Mouse (Mus musculus): ENCODE data around the gene Casq2. TPM values are rescaled to one million over a fixed set of nuclear protein-coding genes. Genes with fewer than 3 reads are reported as not detected.

Casq2 gene
- total RNA-seq, 2 experiments from 2014 or later, result 1.2 TPM

DNA sequence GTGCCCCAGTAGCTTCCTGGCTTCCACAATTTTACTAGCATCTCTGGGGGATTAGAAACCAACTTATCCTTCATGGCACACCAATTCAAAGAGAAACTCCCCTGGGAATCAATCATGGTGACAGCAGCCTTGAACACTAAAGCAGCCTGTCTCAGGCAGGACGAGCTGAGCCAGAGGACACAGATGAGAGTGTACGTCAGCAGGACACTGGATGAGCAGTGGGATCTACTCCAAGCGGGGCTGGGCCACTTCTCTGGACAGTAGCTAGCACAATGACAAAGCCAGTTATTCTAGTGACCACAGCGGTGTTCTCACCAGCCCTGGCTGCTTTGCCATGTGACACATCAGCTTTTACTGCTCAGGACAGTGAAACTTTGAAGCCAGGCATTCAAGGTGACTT, 95.0 kb downstream of the Casq2 start:
- intact Hi-C loops (cut with DNase I), result no loop called here
- no peak for DNase-seq (ENCODE audit: low spot score in 2 of 2)

DNA sequence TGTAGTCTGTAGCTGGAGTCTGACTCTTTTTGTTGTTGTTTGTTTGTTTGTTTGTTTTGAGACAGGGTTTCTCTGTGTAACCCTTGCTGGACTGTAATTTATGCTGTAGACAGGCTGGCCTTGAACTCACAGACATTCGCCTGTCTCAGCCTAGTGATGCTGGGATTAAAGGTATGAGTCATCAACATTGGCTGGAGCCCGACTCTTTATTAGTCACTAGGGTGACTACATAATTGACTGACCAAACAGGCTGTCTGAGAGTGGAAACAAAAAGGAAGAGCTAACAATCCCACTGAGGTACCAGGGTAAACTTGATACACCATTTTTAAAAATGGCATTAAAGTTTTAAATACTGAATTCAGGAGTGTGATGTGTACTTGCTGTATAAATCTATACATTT, 96.4 kb downstream of the Casq2 start:
- DNase-seq (ENCODE audit: low spot score in 2 of 2), result no peak
- intact Hi-C loops (cut with DNase I), result no loop called here

DNA sequence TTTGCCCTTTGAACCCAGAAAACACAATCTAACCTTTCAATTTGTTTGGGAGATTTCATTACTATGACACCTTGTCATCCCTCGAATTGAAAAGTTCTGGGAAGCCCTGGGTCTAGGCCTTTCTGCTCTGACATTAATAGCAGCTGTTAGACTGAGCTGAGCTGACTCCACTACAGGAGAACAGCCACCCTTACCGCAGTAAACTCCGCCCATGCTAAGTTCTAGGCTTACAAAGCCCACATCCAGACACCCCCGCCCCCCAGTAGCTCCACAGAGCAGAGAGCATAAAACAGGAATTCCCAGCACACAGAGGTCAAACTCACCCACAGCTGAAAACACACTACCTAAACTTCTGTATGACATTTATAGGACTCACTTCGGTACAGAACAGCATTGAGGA, 98.5 kb downstream of the Casq2 start:
- intact Hi-C loops (cut with DNase I), result no loop called here
- no peak for DNase-seq (ENCODE audit: low spot score in 2 of 2)

DNA sequence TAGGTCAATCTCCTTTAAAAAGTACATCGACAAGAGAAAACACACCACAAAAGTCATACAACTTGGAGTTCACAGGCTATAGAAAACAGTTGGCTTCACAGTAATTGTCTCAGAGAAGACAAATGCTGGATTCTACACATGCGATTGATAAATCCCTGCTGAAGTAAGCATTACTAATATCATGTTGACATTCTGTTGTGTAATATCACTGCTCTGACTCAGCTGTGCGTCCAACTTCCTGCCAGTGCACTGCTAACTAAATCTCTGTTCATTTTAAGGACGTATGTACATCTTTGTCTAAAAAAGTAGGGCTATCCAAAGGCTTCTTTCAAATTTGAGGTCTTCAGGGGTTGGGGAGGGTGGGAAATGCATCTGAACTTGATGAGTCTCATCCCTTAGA, 101.2 kb downstream of the Casq2 start:
- no peak for DNase-seq (ENCODE audit: low spot score in 2 of 2)
- intact Hi-C loops (cut with DNase I), result no loop called here

DNA sequence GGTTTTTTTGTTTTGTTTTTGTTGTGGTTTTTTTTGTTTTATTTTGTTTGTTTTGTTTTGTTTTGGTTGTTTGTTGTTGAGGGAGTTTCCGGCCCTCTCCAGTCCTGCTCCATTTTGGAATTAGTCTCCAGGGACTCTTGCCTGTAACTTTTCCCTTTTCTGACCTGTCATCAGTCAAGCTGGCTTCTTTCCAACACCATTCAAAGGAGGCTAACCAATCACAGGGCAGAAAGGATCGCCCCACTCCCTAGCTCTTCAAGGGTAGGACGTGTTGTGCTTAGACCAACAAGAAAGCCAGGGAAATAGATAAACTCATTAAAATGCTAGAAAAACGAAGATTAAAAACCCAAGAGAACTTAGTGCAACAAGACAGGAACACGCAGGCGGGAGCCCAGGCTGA, 102.8 kb downstream of the Casq2 start:
- intact Hi-C loops (cut with DNase I), result no loop called here
- no peak for DNase-seq (ENCODE audit: low spot score in 2 of 2)

DNA sequence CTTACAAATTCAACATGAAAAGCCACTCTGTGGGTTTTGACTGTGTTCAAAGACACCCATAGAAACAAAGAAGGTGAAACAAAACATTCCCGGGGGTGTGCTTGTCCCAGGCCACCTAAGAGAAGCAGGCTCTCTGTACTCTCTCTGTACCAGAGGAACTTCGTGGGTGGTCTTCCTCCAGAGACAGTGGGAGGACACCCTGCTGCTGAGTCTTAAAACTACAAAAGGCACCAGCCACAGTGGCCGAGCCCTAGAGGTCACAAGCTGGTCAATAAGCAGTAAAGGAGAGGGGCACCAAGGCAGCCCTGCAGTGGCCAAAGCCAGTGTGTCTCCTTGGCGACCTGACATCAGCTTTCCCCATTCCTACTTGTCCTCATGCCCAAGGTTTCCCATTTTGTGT, 103.8 kb downstream of the Casq2 start:
- intact Hi-C loops (cut with DNase I), result no loop called here
- DNase-seq (ENCODE audit: low spot score in 2 of 2), result no peak

DNA sequence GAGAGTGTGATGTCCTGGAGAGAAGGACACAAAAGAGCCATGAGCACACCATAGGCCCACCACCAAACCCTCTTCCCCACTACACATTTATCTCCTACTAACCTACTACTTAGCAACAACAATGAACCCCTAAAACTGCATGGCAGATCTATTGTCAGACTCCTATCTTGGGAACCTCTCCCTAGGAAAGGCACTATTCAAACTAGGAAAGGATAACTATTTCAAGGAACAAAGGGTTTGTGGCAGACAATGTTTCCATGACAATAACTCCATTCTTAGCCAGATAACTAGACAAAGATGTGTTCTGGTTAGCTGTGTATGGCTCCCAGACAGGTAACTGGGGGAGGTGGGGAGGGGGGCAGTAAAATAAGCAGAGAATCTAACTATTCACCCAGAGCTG, 104.4 kb downstream of the Casq2 start:
- intact Hi-C loops (cut with DNase I), result no loop called here
- no peak for DNase-seq (ENCODE audit: low spot score in 2 of 2)

DNA sequence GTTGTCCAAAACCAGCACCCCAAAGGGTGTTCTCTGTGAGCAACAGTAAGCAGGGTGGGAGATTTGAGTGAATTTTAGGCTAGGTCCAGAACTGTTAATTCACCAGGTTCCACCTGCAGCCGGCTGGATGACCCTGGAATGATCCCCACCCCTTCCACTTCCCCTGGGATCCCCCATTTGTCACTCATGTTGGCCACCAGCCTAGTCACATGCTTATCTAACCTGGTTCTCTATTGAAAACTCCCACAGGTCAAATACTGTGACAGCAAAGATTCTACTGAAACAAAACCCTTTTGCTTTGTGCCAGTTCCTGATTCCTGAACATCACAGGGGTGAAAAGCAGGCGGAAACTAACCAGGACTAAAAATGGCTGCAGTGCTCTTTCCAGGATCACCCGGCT, 105.4 kb downstream of the Casq2 start:
- intact Hi-C loops (cut with DNase I), result no loop called here
- DNase-seq (ENCODE audit: low spot score in 2 of 2), result no peak

DNA sequence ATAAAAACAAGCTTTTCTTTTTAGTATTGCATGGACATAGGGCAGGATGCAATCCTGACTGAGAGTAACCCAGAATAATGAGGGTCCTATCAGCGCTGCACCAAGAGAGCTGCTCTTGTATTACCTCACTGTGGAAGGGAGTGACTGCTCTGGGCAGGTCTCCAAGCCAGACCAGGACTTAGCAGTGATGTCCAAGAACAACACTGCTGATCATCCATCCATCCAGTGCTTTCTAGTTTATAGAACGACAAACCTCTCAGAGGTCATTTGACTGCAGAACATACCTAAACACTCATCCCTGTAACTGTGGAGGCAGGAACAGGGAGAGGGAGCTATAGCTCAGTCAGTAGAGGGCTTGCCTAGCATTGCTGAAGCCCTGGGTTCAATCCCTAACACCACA, 106.4 kb downstream of the Casq2 start:
- intact Hi-C loops (cut with DNase I), result no loop called here
- DNase-seq (ENCODE audit: low spot score in 2 of 2), result no peak

DNA sequence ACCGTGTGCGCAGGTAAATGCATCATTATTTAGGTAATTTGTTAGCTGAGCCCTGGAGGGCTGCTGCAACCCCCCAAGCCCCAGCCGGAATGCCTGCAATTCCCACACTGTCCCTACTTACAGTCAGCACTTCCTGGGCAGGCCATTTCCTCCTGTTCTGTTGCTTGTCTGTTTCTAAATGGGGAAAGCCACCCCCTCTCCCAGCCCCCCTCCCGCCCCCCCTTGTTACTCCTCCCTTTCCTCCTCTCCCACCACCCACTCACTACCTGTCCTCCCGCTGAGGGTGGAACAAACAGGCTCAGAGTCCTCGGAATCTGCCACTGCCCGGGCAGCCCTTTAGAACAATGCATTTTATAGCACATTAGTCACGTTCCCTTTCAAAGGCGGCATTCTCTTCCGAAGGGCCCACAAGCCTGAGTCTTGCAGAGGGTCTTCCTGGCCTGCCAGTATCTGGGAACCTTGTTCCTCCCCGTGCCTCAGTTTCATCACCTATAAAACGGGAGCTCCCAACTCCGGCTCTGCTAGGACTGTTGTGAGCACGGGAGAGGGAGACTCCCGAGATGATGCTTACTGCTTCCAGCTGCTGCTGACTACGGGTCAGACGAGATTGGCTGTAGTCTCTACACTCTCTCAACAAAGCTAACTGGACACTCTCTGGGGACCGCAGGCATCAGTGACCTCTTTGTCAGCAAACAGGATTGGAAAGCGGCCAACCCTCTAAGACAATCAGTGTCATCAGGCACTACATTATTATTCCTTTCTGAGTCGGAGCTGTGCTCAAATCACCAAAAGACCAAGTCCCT, 107.5 kb downstream of the Casq2 start:
- intact Hi-C loops (cut with DNase I), result no loop called here
- peak in 1 of 2 experiments; percentile 6 for DNase-seq (ENCODE audit: low spot score in 2 of 2)

DNA sequence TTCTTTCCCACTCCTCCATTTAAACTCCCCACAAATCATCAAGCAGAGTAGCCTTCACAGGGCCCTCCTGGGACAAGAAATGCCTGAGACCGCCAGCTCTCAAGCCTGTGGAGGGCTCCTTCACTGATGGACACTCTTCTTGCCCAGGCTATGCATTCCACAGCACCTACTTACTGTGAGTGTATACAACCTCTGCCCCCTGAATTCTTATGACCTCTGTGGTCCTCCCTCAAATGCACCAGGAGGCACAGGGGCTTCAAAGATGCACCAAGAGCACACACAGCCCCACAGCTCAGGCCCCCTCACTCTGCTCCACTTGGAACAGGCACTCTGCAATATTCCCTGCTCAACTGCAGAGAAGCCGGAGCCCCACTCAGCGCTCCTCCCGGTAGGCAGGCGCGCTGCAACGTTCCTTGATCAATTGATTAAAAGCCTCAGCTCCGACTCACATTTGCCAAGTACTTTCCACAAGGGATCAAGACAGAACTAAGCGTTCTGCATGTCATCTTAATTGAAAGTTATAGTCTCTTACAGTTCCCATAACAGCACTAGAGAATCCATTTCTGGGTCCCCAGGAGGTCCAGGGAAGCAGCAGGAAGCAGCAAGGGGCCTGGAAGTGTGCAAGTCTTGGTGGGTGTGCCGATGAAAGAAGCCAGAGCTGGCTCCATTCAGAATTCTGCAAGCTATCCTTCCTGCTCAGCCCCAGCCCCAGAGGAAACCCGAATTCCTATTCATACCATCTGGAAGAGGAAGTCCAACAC, 108.3 kb downstream of the Casq2 start:
- intact Hi-C loops (cut with DNase I), result no loop called here
- no peak for DNase-seq (ENCODE audit: low spot score in 2 of 2)

DNA sequence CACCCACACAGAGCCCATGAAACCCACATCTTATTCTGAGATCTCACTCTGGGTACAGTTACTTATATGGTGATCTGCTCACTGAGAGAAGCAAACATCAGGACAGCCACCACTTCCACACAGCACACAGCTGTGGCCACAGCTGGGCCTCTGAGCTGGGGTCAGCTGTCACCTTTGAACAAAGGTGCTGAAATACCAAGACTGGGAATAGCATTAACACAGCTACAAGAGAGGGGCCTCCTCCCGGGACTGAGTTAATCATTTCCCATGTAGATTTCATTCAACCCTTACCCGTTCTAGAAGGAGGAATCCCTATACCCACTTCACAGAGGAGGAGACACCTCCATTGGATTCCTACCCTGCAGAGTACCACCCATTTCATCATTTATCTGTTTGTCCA, 109.5 kb downstream of the Casq2 start:
- DNase-seq (ENCODE audit: low spot score in 2 of 2), result no peak
- intact Hi-C loops (cut with DNase I), result no loop called here

Other genes starting within 250 kb of the Casq2 start
- under 1 TPM; 0.32 to 0.36 TPM for gene Mab21l3, start 237.5 kb upstream of the Casq2 start, total RNA-seq (2021)
- 1 to 10 TPM; 7.4 to 9.1 TPM for gene Slc22a15, start 162.0 kb upstream of the Casq2 start, total RNA-seq (2021)
- under 1 TPM in 1 of 2 experiments, not detected in 1; 0.29 TPM for gene Nhlh2, start 76.3 kb upstream of the Casq2 start, total RNA-seq (2021)
- gene Vangl1, start 118.3 kb downstream of the Casq2 start, total RNA-seq (2021), result 1 to 10 TPM; 3.4 to 6.0 TPM

Measured in left cerebral cortex, postnatal 36 days (tissue).